Mouse (Mus musculus) erythroblast, embryonic 14.5 days (primary cell): ENCODE measurements around the gene Baz2b.

Experiments
- GATA1 ChIP-seq: IDR thresholded peaks from 2 replicates; pipeline ENCODE4 v1.6.1; 2012; ENCODE audit warnings: low read length, inconsistent platforms, mixed read lengths
- TAL1 ChIP-seq: IDR thresholded peaks from 3 replicates; pipeline ENCODE4 v1.6.1; 2012; ENCODE audit warnings: low read length, inconsistent platforms, mixed read lengths

DNA sequence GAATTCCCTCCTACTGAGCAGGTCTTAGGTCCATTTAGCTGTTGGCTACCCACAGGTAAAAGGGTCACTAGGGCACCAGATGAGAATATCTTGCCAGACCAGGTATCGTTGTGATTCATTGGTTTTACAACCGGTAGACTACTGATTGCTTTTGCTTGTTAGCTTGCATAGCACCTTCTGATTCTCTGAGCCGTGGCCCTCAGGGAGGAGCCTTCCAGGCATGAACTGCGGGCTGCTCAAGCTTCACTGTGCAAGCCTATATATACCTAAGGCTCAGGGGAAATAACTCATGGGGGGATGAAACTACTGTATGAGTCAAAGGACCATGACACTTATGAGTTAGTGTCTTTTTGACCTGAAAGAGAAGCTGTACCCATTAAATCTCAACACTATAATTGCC is 42.8 kb downstream of the Baz2b start:
- no peak for TF ChIP-seq GATA1
- no peak for TF ChIP-seq TAL1
